Mouse (Mus musculus): ENCODE results near the gene Sox11.

- TF ChIP-seq CTCF (IDR thresholded peaks at IDR 0.05; ENCODE audit: extremely low read depth, insufficient read depth, insufficient read length, insufficient replicate concordance) (no peak), POLR2A (IDR thresholded peaks at IDR 0.05; ENCODE audit: low read depth, low read length) (no peak)
These were observed 37.5 kb downstream of the Sox11 start for GRCm38 (mm10) chr12:27304713-27305437.
